Mouse (Mus musculus) adrenal gland, adult 10 weeks (tissue): ENCODE data around the gene Prl8a8. TPM values are rescaled to one million over a fixed set of nuclear protein-coding genes. Genes with fewer than 3 reads are reported as not detected.

Source experiments
- polyA plus RNA-seq: library from polyadenylated mRNA; stranded (reverse); fragments of 350-450 nt; fragmentation: Illumina TruSeq; extraction: RNeasy Lipid Tissue Mini Kit (QIAGEN cat#74804); gene quantifications from one replicate; pipeline ENCODE4 v1.2.3, GENCODE M21; 2014; ENCODE audit warnings: low read depth, low replicate concordance

The Prl8a8 gene
- not detected for polyA plus RNA-seq

DNA sequence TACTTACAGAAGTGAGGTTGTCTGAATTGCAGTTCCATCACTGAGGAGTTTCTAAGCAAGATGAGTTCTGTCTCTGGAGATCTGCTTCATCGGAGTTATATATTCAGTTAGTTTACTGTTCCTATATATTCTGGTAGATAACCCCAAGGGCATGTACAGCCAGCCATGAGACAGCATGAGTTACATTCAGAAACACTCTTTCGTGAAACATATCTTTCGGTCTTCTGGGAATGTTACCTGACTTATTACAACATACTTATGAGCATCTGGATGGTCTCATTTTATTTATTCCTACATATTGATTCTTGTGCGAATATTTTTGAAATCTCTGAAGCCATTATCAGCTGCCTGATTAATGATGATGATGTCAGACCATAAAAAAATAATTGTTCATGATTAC, at the start of gene Prl8a8:
Prl8a8 (minus strand) TSS at position 101 of the 400 bp plus-strand sequence.

Other genes starting within 250 kb of the Prl8a8 start
- not detected for gene Prl6a1, start 200.6 kb downstream of the Prl8a8 start, polyA plus RNA-seq
- 43.7 TPM for gene Prl8a2, start 167.5 kb downstream of the Prl8a8 start, polyA plus RNA-seq
- gene Prl2b1, start 122.4 kb downstream of the Prl8a8 start, polyA plus RNA-seq: not detected
- not detected for gene Prl8a6, start 74.5 kb downstream of the Prl8a8 start, polyA plus RNA-seq
- gene Prl8a9, start 51.4 kb upstream of the Prl8a8 start, polyA plus RNA-seq: not detected
- not detected for gene Prl8a1, start 69.0 kb upstream of the Prl8a8 start, polyA plus RNA-seq
- gene Prl7b1, start 97.4 kb upstream of the Prl8a8 start, polyA plus RNA-seq: not detected
- gene Prl7a1, start 129.3 kb upstream of the Prl8a8 start, polyA plus RNA-seq: not detected
- gene Prl7a2, start 154.8 kb upstream of the Prl8a8 start, polyA plus RNA-seq: not detected
- gene Prl7d1, start 203.5 kb upstream of the Prl8a8 start, polyA plus RNA-seq: not detected